In genomic region chr16:94572422-94572821, GRCm38 (mm10) we compare ENCODE assay signal across 10 mouse cellular contexts. TPM values are rescaled to one million over a fixed set of nuclear protein-coding genes. Genes with fewer than 3 reads are reported as not detected.
A peak's percentile ranks its signal among the peaks of the same experiment; 100 is the strongest.
DNase-seq lines count a peak whose midpoint lies in the region; ATAC-seq and TF ChIP-seq lines count a peak whose summit lies in the region.
"Had no signal": no experiment of that assay in that cellular context is flagged by ENCODE, and none has a peak within 500 bp of the region (broad histone marks: within the 10 kb centered on the region; RNA-seq: fewer than 3 reads in every experiment).

No protein-coding gene starts in this region.

- DNase-seq in heart, adult 2 months: no peak
- no peak for DNase-seq in heart, postnatal 25 days (ENCODE audit: low spot score)
- DNase-seq in 3134 (ENCODE audit: extremely low read depth, insufficient read length, low spot score): peak; percentile 13
- DNase-seq in liver, embryonic 14.5 days (ENCODE audit: low read depth in 3 of 3, low spot score in 3 of 3): no peak
- no peak for DNase-seq in urinary bladder, postnatal 36 days (ENCODE audit: low spot score in 2 of 2)
- no peak for DNase-seq in adrenal gland, postnatal 25 days
- no peak for DNase-seq in layer of hippocampus, adult 9-10 months (ENCODE audit: low spot score)
- DNase-seq: gastrocnemius, postnatal 10 days; lung, postnatal 10 days had no signal

- H3K9me3 ChIP-seq in forebrain, embryonic 13.5 days (replicated peaks): no peaks in the 10 kb centered on the region
- no peaks in the 10 kb centered on the region for H3K9me3 ChIP-seq in liver, embryonic 14.5 days (ENCODE audit: control insufficient read depth, low read length)

- 13% methylated on average over 2 of the region's 2 CpGs for WGBS in heart, adult 2 months
- 41% methylated on average over 2 of the region's 2 CpGs for WGBS in forebrain, embryonic 13.5 days
- 32% methylated on average over 2 of the region's 2 CpGs for WGBS in liver, embryonic 14.5 days (ENCODE audit: insufficient replicate concordance)

- peak overlapping the region; percentile 10; the same call in 1 of the 2 replicates for H3K27ac ChIP-seq in heart, adult 2 months
- no peak overlapping the region for H3K27ac ChIP-seq in forebrain, embryonic 13.5 days
- no peak overlapping the region for H3K27ac ChIP-seq in liver, embryonic 14.5 days

- no peak for TF ChIP-seq POLR2A in heart, adult 2 months (IDR thresholded peaks at IDR 0.05; ENCODE audit: insufficient read depth, low read depth, low read length)

- TF ChIP-seq EP300 in heart, adult 2 months (IDR thresholded peaks at IDR 0.05; ENCODE audit: insufficient read depth, low read depth, low read length): no peak
- no peak for TF ChIP-seq EP300 in liver, embryonic 14.5 days (IDR thresholded peaks at IDR 0.05; ENCODE audit: low read depth)

- no peak for TF ChIP-seq CTCF in heart, adult 2 months (IDR thresholded peaks at IDR 0.05)
- TF ChIP-seq CTCF in liver, embryonic 14.5 days (IDR thresholded peaks at IDR 0.05; ENCODE audit: low read depth): no peak

- intact Hi-C loops in heart, adult 2 months (cut with DNase I): loop anchor here (5.0 kb wide), 1 partner anchor 100 kb away; no protein-coding TSS in a partner anchor
- intact Hi-C loops in heart, postnatal 25 days (cut with DNase I): loop anchor here (2.0 kb wide), 1 partner anchor 46 kb away; no protein-coding TSS in a partner anchor

- peaks cover 6% of the 10 kb centered on the region for H3K79me2 ChIP-seq in heart, adult 2 months (replicated peaks; ENCODE audit: control insufficient read depth, insufficient read depth, low read length)

- H3K4me3 ChIP-seq in heart, adult 2 months: no peak overlapping the region
- H3K4me3 ChIP-seq in forebrain, embryonic 13.5 days: peak overlapping the region; percentile 23; the same call in 1 of the 2 replicates
- peak overlapping the region in 1 of 2 experiments; percentile 29; a peak in 1 of 4 replicates for H3K4me3 ChIP-seq in liver, embryonic 14.5 days (ENCODE audit: insufficient read depth in 1 of 2, low read depth in 2 of 2, low read length in 2 of 2)

- peaks cover 27% of the 10 kb centered on the region for H3K36me3 ChIP-seq in heart, adult 2 months (ENCODE audit: control insufficient read depth, insufficient read depth, low read length)
- no peaks in the 10 kb centered on the region for H3K36me3 ChIP-seq in forebrain, embryonic 13.5 days (ENCODE audit: poor library complexity, severe bottlenecking)
- H3K36me3 ChIP-seq in liver, embryonic 14.5 days (replicated peaks; ENCODE audit: control insufficient read depth, insufficient read depth, low read depth): no peaks in the 10 kb centered on the region

- H3K4me1 ChIP-seq in heart, adult 2 months (ENCODE audit: control insufficient read depth, insufficient read depth, low read length): peaks cover 26% of the 10 kb centered on the region
- H3K4me1 ChIP-seq in forebrain, embryonic 13.5 days: peaks cover 61% of the 10 kb centered on the region
- peaks cover 18 to 30% of the 10 kb centered on the region in 2 experiments for H3K4me1 ChIP-seq in liver, embryonic 14.5 days (replicated peaks; ENCODE audit: control insufficient read depth in 2 of 2, insufficient read depth in 2 of 2, low read length in 1 of 2)

- no peak overlapping the region for H3K9ac ChIP-seq in heart, adult 2 months (ENCODE audit: low read depth, low read length)
- peak overlapping the region; percentile 38 for H3K9ac ChIP-seq in forebrain, embryonic 13.5 days
- no peak overlapping the region; the same call in 1 of the 2 replicates for H3K9ac ChIP-seq in liver, embryonic 14.5 days (replicated peaks)

- ATAC-seq in forebrain, embryonic 13.5 days: no peak
- ATAC-seq in liver, embryonic 14.5 days (ENCODE audit: insufficient read depth): no peak

- H3K27me3 ChIP-seq in heart, adult 2 months (ENCODE audit: control insufficient read depth, insufficient read depth, low read length): no peaks in the 10 kb centered on the region
- no peaks in the 10 kb centered on the region for H3K27me3 ChIP-seq in forebrain, embryonic 13.5 days
- H3K27me3 ChIP-seq in liver, embryonic 14.5 days (ENCODE audit: control insufficient read depth, insufficient read depth, low read length): no peaks in the 10 kb centered on the region

- H3K4me2 ChIP-seq in forebrain, embryonic 13.5 days: peak overlapping the region; percentile 53
- H3K4me2 ChIP-seq in liver, embryonic 14.5 days (ENCODE audit: low read depth): peak overlapping the region; percentile 93

RNA-seq across cellular contexts. Expression of gene Dyrk1a, which starts 2.6 kb away (rescaled TPM):
- total RNA-seq in heart, adult 2 months (2021): 10 to 100 TPM; 74.0 to 80.5 TPM
- 28.2 and 44.8 TPM in 2 replicates for polyA plus RNA-seq in heart, adult 2 months (2012; rRNA removed)
- total RNA-seq in heart, postnatal 25 days (2021): 10 to 100 TPM; 71.4 to 71.9 TPM
- polyA plus RNA-seq in forebrain, embryonic 13.5 days (2015; fragmentation: Nextera tagmentation; extraction: Ambion mirVana): 12.7 and 14.5 TPM in 2 replicates
- 7.5 and 9.2 TPM in 2 replicates for polyA plus RNA-seq in liver, embryonic 14.5 days (2012; rRNA removed)
- 5.0 and 5.6 TPM in 2 replicates for polyA plus RNA-seq in liver, embryonic 14.5 days (2014; fragmentation: Nextera tagmentation; extraction: Ambion mirVana)
- total RNA-seq in adrenal gland, postnatal 25 days (2021): 59.4 and 76.4 TPM in 2 replicates

RNA-seq across cellular contexts. Expression of gene Vps26c, which starts 45.8 kb away (rescaled TPM):
- 10 to 100 TPM; 21.8 to 22.1 TPM for total RNA-seq in heart, adult 2 months (2021)
- 25.7 and 42.8 TPM in 2 replicates for polyA plus RNA-seq in heart, adult 2 months (2012; rRNA removed)
- 10 to 100 TPM; 23.0 to 24.2 TPM for total RNA-seq in heart, postnatal 25 days (2021)
- polyA plus RNA-seq in forebrain, embryonic 13.5 days (2015; fragmentation: Nextera tagmentation; extraction: Ambion mirVana): 65.2 and 66.0 TPM in 2 replicates
- polyA plus RNA-seq in liver, embryonic 14.5 days (2012; rRNA removed): 12.2 and 13.3 TPM in 2 replicates
- polyA plus RNA-seq in liver, embryonic 14.5 days (2014; fragmentation: Nextera tagmentation; extraction: Ambion mirVana): 18.3 and 18.8 TPM in 2 replicates
- total RNA-seq in adrenal gland, postnatal 25 days (2021): 59.1 and 61.5 TPM in 2 replicates
